ENCODE assay signal across 8 mouse cellular contexts in the genomic region with DNA sequence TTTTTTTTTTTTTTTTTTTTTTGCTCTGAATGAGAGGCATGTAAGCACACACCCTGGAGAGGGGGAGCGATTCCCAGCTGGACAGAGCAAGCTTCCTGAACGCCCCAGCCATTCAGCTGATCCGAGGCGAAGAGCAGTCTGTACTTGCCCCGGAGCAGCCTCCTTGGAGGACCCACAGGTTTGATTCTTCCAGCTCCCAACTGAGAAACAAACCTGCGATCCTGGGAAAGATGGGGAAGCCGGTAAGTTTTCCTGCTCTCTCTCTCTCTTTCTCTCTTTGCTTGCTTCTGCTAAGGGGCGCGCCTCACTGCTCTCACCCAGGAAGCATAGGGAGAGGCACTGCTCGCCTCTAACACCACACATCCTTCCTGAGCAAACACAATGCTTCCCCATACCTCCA. TPM values are rescaled to one million over a fixed set of nuclear protein-coding genes. Genes with fewer than 3 reads are reported as not detected.
A peak's percentile ranks its signal among the peaks of the same experiment; 100 is the strongest.
DNase-seq lines count a peak whose midpoint lies in the region; ATAC-seq lines count a peak whose summit lies in the region.

A gene (plus strand): TSS at position 69 of the 400 bp plus-strand sequence.

- peaks cover 8% of the 10 kb centered on the region; the same call in 1 of the 2 replicates for H3K27me3 ChIP-seq in embryonic facial prominence, embryonic 14.5 days (replicated peaks; ENCODE audit: control insufficient read depth, insufficient read depth, low read length)
- peaks cover 66% of the 10 kb centered on the region for H3K27me3 ChIP-seq in limb, embryonic 10.5 days (ENCODE audit: low read depth, poor library complexity, severe bottlenecking)
- H3K27me3 ChIP-seq in midbrain, embryonic 14.5 days (ENCODE audit: control insufficient read depth, insufficient read depth, low read length): peaks cover 6% of the 10 kb centered on the region; the same call in 1 of the 2 replicates

- H3K9me3 ChIP-seq in embryonic facial prominence, embryonic 14.5 days (ENCODE audit: control insufficient read depth, low read length): no peaks in the 10 kb centered on the region
- H3K9me3 ChIP-seq in limb, embryonic 10.5 days (replicated peaks): no peaks in the 10 kb centered on the region
- H3K9me3 ChIP-seq in midbrain, embryonic 14.5 days (ENCODE audit: control insufficient read depth, low read length): no peaks in the 10 kb centered on the region

- H3K9ac ChIP-seq in embryonic facial prominence, embryonic 14.5 days (ENCODE audit: low read depth, low read length): peak within 1 kb of the TSS; percentile 50
- no peak within 1 kb of the TSS; the same call in 1 of the 2 replicates for H3K9ac ChIP-seq in midbrain, embryonic 14.5 days (replicated peaks; ENCODE audit: low read length)

- no peaks in the 10 kb centered on the region for H3K36me3 ChIP-seq in embryonic facial prominence, embryonic 14.5 days (ENCODE audit: control insufficient read depth, insufficient read depth, low read length)
- no peaks in the 10 kb centered on the region for H3K36me3 ChIP-seq in limb, embryonic 10.5 days
- H3K36me3 ChIP-seq in midbrain, embryonic 14.5 days (ENCODE audit: control insufficient read depth, insufficient read depth, low read length): no peaks in the 10 kb centered on the region

- peak; percentile 3 for DNase-seq in ovary, adult 18-20 months (ENCODE audit: low spot score)
- DNase-seq in ovary, postnatal 10 days (ENCODE audit: low spot score): no peak
- peak; percentile 39 for DNase-seq in embryonic facial prominence, embryonic 14.5 days (ENCODE audit: low spot score)
- peak; percentile 33 for DNase-seq in heart, postnatal 4 days
- peak; percentile 34 for DNase-seq in limb, embryonic 10.5 days (ENCODE audit: low spot score)
- peak; percentile 7 for DNase-seq in midbrain, embryonic 14.5 days
- no peak for DNase-seq in Muller cell, postnatal 12 days (ENCODE audit: inconsistent ontology term)
- DNase-seq in right cerebral cortex, adult 18-20 months: no peak

- H3K4me3 ChIP-seq in embryonic facial prominence, embryonic 14.5 days (ENCODE audit: low read depth, low read length): peak within 1 kb of the TSS; percentile 34
- H3K4me3 ChIP-seq in limb, embryonic 10.5 days: peak within 1 kb of the TSS; percentile 42
- peak within 1 kb of the TSS; percentile 17; the same call in 1 of the 2 replicates for H3K4me3 ChIP-seq in midbrain, embryonic 14.5 days (replicated peaks; ENCODE audit: low read depth, low read length)

- WGBS in embryonic facial prominence, embryonic 14.5 days: 18% methylated on average over 10 of the region's 10 CpGs
- 8% methylated on average over 10 of the region's 10 CpGs for WGBS in limb, embryonic 10.5 days
- 25% methylated on average over 10 of the region's 10 CpGs for WGBS in midbrain, embryonic 14.5 days

- H3K4me2 ChIP-seq in embryonic facial prominence, embryonic 14.5 days (ENCODE audit: low read depth, low read length): peak within 1 kb of the TSS; percentile 50
- peak within 1 kb of the TSS; percentile 47 for H3K4me2 ChIP-seq in midbrain, embryonic 14.5 days (ENCODE audit: low read length)

- H3K4me1 ChIP-seq in embryonic facial prominence, embryonic 14.5 days (ENCODE audit: control insufficient read depth, insufficient read depth, low read length): no peaks in the 10 kb centered on the region
- no peaks in the 10 kb centered on the region for H3K4me1 ChIP-seq in limb, embryonic 10.5 days
- H3K4me1 ChIP-seq in midbrain, embryonic 14.5 days (ENCODE audit: control insufficient read depth, insufficient read depth, low read length): no peaks in the 10 kb centered on the region

- ATAC-seq in embryonic facial prominence, embryonic 14.5 days (ENCODE audit: low read depth): 0 out of 2 replicates have a peak, but pooled peaks have one; percentile 55
- no peak for ATAC-seq in midbrain, embryonic 14.5 days (ENCODE audit: low FRiP score, low TSS enrichment)

- peak within 1 kb of the TSS; percentile 44; the same call in 1 of the 2 replicates for H3K27ac ChIP-seq in embryonic facial prominence, embryonic 14.5 days (replicated peaks; ENCODE audit: low read depth, low read length)
- peak within 1 kb of the TSS; percentile 50 for H3K27ac ChIP-seq in limb, embryonic 10.5 days
- H3K27ac ChIP-seq in midbrain, embryonic 14.5 days (replicated peaks; ENCODE audit: low read depth, low read length): no peak within 1 kb of the TSS

RNA-seq across cellular contexts. Expression of the gene that starts here (rescaled TPM):
- polyA plus RNA-seq in embryonic facial prominence, embryonic 14.5 days (2014; fragmentation: Nextera tagmentation; extraction: Ambion mirVana): 10.4 and 11.4 TPM in 2 replicates
- 10 to 100 TPM in 1 of 2 experiments, 1 to 10 TPM in 1; 9.6 to 18.2 TPM for total RNA-seq in heart, postnatal 4 days (2021)
- polyA plus RNA-seq in limb, embryonic 10.5 days (2016; fragmentation: Nextera tagmentation; extraction: Ambion mirVana): 12.0 and 14.1 TPM in 2 replicates
- polyA plus RNA-seq in midbrain, embryonic 14.5 days (2014; fragmentation: Nextera tagmentation; extraction: Ambion mirVana): 11.4 and 14.4 TPM in 2 replicates

Comparison
In these comparisons a context has a peak if more than half of its experiments do, and no peak if none do; other contexts are left out.
1. DNase-seq: peak in ovary, adult 18-20 months (single experiment), embryonic facial prominence, embryonic 14.5 days (single experiment), heart, postnatal 4 days (single experiment), limb, embryonic 10.5 days (single experiment) and midbrain, embryonic 14.5 days (single experiment); none in ovary, postnatal 10 days (single experiment), Muller cell, postnatal 12 days (single experiment) and right cerebral cortex, adult 18-20 months (single experiment).
2. Peak in every context shown above with its lines, with median percentiles within 50 percentile points of each other: H3K4me3 ChIP-seq.